Mouse (Mus musculus): ENCODE data around the gene Tap1.

GRCm38 (mm10) chr17:34169279-34169678, 18.1 kb upstream of the Tap1 start:
- TF ChIP-seq CTCF (IDR thresholded peaks at IDR 0.05; ENCODE audit: borderline replicate concordance, insufficient read depth, low read depth, low read length), result peak; percentile 77
- TF ChIP-seq POLR2A (IDR thresholded peaks at IDR 0.05; ENCODE audit: borderline replicate concordance, insufficient read depth, low read length), result no peak
